Mouse (Mus musculus) urinary bladder, postnatal 4 days (tissue): ENCODE results near the gene Padi6.

Source experiments
- DNase-seq, 2 experiments: peaks; one replicate each; pipeline ENCODE4 v3.0.0; 2021 to 2022; ENCODE audit warnings: low spot score in 2 of 2

The Padi6 gene

GRCm38 (mm10) chr4:140750328-140750727 is 7.9 kb upstream of the Padi6 start:
- no peak for DNase-seq

DNA sequence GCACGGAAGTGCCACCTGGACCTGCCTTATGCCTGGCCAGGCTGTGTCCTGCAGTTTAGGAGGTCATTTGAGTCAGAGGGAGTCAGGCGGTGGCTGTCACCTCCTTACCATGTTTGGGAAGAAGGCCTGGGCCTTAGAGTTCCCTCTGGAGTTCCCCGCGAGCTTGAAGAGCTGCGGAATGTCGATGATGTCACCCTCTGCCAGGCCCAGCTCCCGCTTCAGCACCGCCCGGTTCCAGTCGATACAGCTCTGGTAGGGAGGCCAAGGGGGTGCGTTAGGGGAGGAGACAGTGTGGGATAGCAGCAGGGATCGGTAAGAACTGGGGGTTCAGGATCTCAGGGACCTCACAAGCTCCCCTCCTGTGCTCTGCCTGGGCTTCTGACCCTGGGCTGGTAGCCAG is 5.5 kb upstream of the Padi6 start:
- no peak for DNase-seq

- DNase-seq: no peak
These were observed 2.2 kb upstream of the Padi6 start for GRCm38 (mm10) chr4:140744654-140745053.

DNA sequence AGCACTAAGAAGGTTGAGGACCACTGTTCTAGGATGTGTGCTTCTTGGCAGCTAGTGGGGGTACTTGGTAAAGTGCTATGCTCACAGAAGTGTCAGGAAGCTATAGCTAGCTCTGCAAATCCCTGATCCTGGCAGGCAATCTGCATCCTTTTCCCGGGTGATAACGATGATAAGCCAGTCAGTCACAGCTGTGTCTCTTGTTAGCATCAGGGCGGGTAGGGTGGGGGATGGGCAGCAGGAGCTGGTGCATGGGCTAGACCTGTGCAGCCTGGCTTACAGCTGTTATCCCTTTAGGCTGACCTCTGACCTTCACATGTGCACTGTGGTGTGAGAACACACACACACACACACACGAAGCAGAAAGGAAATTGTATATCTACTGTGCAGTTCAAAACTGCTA is 643 bp upstream of the Padi6 start:
- DNase-seq: no peak

DNA sequence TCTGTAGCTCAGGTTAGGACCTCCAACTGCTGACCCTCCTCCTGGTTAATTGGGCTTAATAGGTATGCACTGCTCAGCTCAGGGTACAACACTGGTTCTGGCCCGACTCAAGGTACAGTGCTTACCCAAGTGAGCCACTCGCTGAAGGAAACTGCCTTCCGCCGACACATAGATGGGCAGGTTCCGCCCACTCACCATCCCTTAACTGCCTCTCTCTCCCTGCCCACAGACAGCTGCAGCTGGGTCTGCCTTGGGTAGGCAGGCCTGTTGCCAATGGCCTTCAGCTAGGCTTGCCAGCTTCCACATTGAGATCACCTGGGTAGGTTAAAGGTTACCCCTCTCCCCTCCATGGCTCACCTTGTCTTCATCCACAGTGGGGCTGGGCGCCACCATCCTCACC is 1.0 kb downstream of the Padi6 start:
- DNase-seq: no peak

- no peak for DNase-seq
These were observed 1.8 kb downstream of the Padi6 start for GRCm38 (mm10) chr4:140740655-140741054.

- DNase-seq: no peak
These were observed 9.6 kb downstream of the Padi6 start for GRCm38 (mm10) chr4:140732871-140733270.

- DNase-seq: no peak
These were observed 10.8 kb downstream of the Padi6 start for GRCm38 (mm10) chr4:140731654-140732053.

- DNase-seq: no peak
These were observed 15.5 kb downstream of the Padi6 start for GRCm38 (mm10) chr4:140726907-140727306.

DNA sequence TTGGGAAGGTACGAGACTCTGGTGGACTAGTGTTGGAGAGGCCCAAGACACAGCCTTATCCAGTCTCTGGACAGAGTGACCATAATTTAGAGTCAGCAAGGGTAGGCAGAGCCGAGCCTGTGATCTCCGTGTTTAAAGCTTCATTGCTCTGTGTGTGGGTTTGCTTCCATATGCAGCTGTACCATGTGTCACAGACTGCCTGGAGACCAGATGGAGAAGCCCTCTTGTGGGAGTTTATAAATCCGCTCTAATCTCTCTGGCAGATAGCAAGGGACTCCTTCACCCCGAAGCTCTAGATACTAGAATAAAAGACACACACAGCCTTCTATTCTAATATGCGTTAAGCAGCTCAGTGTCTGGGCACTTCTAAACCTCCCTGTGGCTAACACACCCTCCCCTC is 17.7 kb downstream of the Padi6 start:
- no peak for DNase-seq

DNA sequence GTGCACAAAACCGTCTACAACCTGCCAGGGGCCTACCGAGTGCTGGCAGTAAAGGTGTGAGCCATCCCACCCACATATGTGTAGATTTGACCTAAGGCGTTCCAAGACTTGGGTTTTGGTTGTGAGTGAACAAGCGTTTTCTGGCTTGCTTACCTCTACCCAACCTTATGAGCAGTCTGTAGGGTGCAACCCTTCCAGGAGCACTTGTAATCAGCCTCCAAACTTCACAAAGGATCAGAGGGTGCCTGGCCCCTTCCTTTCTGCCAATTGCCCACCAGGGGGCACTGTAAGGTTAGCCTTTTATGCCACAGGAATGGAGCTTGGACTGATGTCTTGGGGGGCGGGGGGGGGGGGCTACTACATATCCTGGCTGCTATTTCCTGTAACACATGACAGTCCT is 18.6 kb downstream of the Padi6 start:
- DNase-seq: no peak

- no peak for DNase-seq
These were observed 19.3 kb downstream of the Padi6 start for GRCm38 (mm10) chr4:140723192-140723591.

GRCm38 (mm10) chr4:140722710-140723109 is 19.7 kb downstream of the Padi6 start:
- no peak for DNase-seq

DNA sequence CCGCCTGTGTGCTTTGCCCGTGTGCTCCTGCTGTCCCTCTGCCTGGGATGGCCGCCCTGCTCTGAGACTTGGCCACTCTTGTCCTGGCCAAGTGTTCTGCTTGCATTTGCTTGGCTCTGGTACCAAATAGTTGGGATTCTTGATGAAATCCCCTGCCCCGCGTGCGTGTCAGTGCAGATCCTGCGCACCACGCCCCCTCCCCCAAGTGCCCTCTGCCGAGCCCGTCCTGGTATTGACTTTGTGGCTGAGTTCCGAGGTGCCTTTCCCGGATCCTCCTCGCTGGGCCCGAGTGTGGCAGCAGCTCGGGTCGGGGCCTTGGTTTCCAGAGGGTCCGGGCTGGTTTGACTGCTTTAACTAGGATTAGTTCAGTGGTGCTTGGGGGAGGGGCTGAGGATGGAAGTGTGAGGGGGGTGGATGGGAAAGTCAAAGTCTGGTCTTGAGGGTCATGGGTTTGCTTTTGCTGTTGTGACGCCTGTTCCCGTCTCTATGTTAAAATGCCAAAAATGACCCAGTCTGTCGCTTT is 20.4 kb downstream of the Padi6 start:
- DNase-seq: no peak

GRCm38 (mm10) chr4:140720091-140720490 is 22.4 kb downstream of the Padi6 start:
- no peak for DNase-seq

DNA sequence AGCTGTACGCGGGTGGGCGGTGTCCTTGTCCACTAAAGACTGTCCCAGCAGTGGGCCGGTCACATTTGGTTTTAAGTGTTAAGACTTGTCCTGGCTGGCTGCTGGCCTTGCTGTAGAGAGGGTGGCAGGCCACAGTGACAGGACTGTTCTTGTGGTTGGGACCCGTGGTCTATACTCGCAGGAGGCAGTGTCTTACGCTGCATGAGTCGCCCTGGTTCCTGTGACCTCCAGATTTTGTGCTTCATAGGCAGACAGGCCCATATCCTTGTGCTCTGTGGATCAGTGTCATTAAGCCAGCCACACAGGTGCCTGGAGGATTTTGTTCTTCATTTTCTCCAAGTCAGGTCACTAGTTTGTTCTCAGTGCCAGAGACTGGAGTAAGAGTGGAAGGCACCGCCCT is 24.0 kb downstream of the Padi6 start:
- DNase-seq: no peak

DNA sequence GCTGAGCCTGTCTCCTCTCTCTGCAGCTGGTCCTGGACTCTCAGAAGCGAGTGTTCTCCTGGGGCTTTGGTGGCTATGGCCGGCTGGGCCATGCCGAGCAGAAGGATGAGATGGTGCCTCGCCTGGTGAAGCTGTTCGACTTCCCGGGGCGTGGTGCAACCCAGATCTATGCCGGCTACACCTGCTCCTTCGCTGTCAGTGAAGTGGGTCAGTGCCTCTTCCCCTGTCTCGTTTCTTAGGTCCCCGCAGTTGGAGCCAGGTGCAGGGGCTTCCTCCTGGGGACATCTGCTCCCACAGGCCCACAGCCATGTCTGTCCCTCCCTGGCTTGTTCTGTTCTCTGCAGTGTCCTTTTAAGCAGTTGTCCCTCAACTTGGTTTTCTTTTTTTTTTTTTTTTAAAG is 25.4 kb downstream of the Padi6 start:
- DNase-seq: no peak

DNA sequence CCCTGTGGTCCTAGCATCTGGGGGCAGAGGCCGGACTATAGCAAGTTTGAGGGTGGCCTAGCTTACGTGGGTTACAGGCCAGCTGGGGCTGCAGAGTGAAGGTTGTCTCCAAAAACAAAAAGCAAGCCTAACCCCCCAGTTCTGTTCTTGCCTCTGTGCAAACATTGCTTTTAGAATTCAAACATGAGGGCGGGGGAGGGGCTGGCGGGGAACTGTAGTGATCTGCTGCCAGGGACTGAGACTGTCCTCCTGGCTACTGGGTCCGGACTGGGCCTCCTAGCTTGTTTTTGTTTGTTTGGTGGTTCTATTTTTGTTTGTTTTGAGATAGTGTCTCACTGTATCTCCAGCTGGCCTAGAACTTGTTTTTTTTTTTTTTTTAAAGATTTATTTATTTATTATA is 27.9 kb downstream of the Padi6 start:
- no peak for DNase-seq

DNA sequence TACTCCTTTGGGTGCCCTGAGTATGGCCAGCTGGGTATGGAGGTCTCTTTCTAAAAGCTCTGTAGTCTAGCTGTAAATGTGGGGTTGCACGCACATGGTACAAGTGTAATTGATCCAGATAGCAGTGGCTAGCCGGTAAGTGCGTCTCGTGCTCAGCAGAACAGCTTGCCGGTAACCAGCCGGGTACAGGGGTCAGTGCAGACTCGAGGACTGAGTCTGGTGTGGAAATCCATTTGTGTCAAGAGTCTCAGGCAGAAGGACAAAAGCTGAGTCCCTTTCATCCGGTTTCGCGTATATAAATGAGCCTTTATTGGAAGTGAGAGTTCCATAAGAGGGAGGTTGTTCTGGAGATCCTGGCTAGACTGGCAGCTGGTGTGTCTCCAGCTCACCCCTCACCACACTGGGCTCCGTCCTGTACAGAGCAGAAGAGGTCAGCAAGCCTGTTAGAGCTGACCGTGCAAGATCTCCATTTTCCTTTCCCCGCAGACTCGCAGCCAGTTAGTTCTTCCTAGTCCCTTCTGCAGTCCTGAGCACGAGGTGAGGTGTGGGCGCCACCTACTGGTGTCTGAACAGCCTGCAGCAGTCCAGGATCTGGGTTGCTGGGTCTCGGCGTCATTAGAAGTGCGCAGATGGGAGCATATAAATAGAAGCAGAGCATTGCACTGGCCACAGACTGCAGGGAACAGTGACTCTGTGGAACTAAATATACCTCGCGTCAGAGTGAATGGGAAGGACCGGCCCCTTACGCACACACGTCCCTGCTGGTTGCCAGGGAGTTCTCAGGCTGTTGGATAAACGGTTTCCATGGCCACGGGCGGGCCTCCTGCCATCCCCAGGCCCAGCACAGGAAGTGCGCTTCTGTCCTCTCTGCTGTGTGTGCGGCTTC is 28.7 kb downstream of the Padi6 start:
- peak; percentile 84 to 91 for DNase-seq

- no peak for DNase-seq
These were observed 31.1 kb downstream of the Padi6 start for GRCm38 (mm10) chr4:140711360-140711759.

DNA sequence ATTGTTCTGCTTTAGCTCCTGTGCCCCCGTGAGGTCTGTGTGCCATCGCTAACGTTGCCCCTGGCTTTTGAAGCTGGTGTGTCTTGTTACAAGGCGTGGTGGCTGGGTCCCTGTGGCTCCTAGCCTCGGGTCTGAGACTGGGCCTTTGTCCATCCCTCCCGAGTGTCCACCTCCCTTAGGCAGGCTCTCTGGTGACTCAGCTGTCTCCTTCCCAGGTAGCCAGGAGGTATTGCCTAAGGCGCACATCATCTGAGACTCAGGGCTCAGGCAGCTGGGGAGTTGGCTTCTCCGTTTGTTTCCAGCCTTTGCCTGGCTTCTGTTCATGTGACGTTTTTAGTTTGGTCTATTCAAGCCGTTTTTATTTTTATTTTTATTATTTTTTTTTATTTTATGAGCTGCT is 31.7 kb downstream of the Padi6 start:
- no peak for DNase-seq

- DNase-seq: no peak
These were observed 32.8 kb downstream of the Padi6 start for GRCm38 (mm10) chr4:140709617-140710016.

- DNase-seq: no peak
These were observed 33.3 kb downstream of the Padi6 start for GRCm38 (mm10) chr4:140709111-140709510.
